Mouse (Mus musculus) kidney, adult 9 months (tissue): Measurements from ENCODE around the gene Tbxas1.
A peak's percentile ranks its signal among the peaks of the same experiment; 100 is the strongest.

Experiments used
- DNase-seq: peaks from one replicate; pipeline ENCODE4 v3.0.0; 2022

The Tbxas1 gene

DNA sequence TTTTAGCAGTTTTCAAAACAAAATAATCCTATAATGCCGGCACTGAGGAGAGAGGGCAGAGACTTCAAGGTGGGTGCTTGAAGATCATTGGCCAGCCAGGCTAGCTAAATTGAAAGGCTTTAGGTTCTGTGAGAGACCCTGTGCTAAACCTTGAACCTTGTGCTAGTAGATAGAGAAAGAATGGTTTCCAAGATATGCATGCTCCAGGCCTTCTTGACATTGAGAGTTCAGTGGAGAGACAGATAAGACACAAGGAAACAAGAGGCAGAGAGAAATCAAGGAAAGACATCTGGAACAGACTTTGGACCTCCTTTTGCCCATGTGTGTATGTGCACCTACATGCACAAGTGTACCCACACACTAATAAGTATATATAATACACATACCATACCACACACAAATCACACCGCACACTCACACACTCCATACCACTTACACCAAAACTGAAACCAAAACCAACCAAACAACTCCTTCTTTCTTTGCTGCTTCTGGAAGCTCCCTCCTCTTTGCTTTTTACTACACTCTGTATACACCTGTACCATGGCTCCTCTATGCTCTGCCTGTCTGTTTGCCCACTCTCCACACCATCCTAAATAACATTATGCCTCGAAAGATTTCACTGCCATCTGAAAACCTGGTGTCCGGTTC, 25.4 kb downstream of the Tbxas1 start:
- no peak for DNase-seq

DNA sequence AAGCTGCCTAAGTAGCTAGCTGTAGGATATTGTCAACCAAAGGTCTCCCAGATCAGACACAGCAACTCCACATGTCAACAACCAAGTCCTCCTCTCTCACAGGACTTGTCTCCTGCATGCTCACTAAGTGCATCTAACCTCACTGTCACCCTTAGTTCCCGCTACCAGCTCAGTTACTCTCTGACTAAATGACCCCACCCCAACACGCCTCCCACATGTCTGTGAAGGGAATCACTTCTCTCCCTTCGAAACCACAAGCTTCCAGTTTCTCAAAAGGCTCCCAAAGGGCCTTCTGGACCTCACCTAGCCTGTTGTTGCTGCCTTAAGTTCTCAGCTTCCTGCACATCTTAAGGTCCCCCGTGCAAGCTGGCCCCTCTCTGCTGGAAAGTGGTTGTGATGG, 25.9 kb downstream of the Tbxas1 start:
- no peak for DNase-seq

DNA sequence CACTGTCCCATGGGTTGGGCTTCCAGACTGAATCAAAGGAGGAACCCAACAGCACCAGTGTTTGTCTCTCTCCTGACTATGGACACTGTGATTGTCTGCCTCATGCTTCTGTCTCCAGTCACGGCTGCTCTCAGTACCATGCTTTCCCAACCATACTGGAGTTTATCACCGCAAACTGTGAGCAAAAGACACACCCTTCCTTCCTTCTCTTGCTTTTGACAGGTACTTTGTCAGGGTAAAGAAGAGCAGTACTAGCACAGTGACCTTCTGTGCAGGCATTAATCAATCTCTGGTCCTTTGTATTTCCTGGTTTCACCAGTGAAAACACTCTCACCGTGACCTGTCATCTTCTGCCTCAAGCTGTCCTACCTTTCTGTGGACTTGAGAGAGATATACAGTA, 26.4 kb downstream of the Tbxas1 start:
- peak; percentile 28 for DNase-seq

DNA sequence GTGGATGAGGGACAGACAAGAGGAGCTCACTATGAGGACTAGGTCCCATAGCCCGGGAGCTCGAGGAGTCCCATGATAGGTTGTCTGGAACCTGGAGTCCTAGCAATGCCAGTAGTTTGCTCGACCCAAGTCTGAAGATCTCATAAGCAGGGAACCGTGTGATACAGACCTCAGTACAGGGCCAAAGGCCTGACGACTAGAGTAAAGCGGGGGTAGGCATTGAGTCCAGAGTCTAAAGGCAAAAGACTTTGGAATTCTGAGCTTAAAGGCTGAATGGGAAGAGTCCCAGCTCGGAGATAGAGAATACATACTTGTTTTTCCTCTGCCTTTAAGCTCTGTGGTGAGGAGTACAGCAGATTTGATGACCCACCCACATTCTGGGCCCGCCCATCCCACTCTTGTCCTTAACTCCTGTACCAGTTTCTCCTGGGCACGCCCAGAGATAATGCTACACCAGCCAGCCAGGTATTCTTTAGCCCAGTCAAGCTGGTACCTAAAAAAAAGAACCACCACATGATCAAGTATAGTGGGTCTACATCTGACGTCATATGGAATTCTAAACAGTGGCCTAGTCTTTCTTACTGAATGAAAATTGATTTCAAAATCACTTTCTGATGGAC, 27.7 kb downstream of the Tbxas1 start:
- peak; percentile 62 for DNase-seq

- DNase-seq, result no peak
These were observed 30.8 kb downstream of the Tbxas1 start for GRCm38 (mm10) chr6:38906005-38906404.

GRCm38 (mm10) chr6:38908401-38908800, 33.2 kb downstream of the Tbxas1 start:
- peak; percentile 43 for DNase-seq

GRCm38 (mm10) chr6:38910828-38911559, 35.8 kb downstream of the Tbxas1 start:
- peak; percentile 87 for DNase-seq

DNA sequence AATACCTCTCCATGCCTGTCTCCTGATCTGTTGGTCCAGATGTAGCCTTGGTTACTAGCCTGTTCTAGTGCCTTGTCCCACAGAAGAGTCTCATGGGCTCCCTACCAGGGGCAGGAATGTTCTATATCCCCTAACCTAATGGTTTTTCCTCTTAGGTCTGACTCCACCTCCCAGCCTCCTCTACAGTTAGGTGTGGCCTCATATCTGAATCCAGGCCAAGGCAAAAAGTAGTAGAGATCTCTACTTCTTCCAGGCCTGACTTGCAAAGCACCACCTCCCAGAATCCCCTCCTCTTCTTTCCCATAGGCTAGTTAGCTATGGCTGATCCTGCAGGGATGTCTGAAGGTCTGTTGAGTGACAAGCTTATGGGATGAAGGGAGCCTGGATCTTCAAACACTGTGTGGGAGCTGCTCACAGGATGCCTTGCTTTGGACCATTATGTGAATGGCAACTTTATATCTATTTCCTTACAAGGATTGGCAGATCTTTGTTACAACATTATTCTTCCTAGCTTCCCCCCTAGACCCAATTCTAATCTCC, 37.0 kb downstream of the Tbxas1 start:
- DNase-seq, result no peak

DNA sequence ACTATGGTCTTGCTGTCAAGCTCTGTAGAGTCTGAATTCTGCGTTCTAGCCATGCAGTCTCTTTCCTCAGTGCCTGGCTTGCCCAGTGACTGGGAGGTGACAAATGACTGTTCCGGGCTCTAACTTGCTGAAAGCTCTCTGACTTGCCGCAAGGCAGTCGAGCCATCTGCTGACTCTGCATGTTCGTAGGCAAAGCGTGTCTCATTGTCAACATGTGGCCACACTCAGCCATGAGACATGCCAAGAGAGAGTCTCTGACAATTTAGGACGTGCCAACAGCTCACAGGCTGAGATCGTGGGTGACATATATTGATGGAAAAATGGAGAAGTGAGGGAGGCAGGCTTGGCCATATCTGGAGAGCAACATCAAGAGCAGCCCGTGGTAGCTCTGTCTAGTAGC, 37.6 kb downstream of the Tbxas1 start:
- DNase-seq, result no peak

- no peak for DNase-seq
These were observed 38.3 kb downstream of the Tbxas1 start for GRCm38 (mm10) chr6:38913386-38914042.

GRCm38 (mm10) chr6:38914181-38914580, 39.0 kb downstream of the Tbxas1 start:
- no peak for DNase-seq

- no peak for DNase-seq
These were observed 40.6 kb downstream of the Tbxas1 start for GRCm38 (mm10) chr6:38915776-38916175.

DNA sequence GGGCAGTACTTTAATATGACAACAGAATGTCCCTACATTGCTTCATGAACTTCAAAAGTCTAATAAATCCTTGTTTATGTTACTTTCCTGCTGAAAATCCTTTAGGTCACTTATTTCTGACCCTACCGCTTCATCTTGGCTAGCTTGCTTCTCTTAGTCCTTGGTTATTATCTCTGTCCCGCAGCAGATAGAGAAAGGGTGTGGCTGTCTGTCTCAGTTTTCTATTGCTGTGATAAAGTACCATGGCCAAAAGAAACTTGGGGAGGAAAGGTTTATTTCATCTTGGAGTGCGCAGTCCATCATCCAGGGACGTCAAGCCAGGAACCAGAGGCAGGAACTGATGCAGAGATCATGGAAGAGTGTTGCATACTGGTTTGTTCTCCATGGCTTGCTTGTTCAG, 41.4 kb downstream of the Tbxas1 start:
- DNase-seq, result no peak

DNA sequence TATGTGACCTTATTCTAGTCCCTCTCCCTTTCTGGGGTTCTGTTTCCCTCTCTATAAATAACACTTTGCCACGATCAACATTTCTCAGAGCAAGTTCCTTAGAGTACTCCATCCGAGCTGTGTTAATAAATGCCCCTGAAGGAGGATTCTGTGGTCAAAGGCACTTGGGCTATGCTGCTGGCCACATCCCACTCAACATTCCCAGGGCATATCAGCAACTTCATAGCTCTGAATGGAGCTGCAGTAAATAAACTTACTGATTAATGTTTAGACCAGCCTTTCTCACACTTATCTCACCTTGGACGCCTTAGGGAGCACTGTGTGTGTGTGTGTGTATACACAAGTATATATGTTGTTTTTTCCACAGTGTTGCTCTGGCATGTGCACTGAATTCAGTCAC, 42.2 kb downstream of the Tbxas1 start:
- peak; percentile 34 for DNase-seq

- peak; percentile 36 for DNase-seq
These were observed 43.5 kb downstream of the Tbxas1 start for GRCm38 (mm10) chr6:38918728-38919127.

- peak; percentile 94 for DNase-seq
These were observed 44.0 kb downstream of the Tbxas1 start for GRCm38 (mm10) chr6:38919135-38919740.

DNA sequence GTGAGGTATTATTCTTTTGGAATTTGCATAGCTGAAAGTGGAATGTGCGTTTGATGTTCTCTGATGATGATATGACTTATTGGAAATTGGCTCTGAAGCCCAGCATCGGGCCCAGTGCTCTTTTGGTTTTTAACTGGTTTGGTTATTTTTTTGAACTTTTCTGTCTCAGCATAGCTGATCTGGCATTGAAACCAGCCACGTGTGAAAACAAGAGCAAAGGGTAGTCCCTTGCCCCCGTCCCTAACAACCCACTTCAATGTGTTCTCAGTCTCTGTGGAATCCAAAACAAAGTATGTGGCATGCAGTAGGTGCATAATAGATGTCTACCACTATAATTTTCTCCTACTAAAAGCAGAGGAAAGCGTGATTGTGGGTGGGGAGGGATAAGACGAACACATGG, 44.9 kb downstream of the Tbxas1 start:
- peak; percentile 62 for DNase-seq

DNA sequence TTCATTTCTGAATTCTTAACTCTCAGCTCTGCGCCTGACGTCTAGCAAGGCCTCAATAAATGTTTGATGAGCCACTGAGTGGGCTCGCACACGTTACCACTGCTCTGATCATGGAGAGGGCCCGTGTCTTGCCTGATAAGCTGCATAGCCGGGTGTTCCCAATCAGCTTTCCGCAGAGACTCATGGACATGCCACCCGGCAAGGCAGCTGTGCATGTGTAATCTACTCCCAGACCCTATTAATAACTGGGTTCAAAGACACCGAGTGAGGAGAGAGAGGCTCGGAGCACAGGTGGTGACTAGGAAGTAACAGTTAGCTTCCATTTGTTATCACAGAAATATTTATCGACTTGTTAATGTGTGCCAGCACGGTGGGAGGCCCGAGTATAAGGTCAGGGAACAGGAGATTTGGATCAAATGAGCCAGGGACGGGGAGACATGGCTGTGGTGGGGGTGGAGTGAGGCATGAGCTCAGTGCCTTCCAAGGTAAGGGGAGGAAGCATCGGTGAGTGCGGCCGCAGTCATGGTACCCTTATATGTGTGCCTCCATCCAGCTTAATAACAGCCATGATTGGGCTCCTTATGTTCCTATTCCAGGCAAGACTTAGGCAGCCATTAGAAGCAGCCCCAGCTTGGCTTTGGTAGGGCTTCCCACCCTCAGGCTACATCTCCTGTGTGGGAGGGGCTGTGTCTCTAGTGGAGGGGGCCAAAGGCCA, 46.0 kb downstream of the Tbxas1 start:
- DNase-seq, result peak; percentile 36

GRCm38 (mm10) chr6:38921810-38922116, 46.6 kb downstream of the Tbxas1 start:
- no peak for DNase-seq

DNA sequence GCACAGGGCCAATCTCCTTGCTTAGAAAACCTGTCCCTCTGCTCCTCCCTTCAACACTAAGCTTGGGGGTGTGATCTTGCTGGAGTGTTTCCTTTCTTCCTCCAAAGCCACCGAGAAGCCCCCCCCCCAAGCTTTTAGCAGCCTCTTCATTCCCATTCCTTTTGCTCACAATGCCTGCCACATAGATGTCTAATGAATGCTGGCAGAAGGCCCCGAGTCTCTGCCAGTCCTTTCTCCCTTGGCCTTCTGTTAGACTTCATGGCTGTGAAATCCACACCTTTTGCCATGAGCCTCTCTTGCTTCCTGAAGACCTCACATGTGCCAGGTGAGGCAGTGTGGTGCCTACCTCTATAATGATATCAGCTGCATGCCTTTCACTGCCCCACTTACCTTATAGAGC, 47.3 kb downstream of the Tbxas1 start:
- no peak for DNase-seq

DNA sequence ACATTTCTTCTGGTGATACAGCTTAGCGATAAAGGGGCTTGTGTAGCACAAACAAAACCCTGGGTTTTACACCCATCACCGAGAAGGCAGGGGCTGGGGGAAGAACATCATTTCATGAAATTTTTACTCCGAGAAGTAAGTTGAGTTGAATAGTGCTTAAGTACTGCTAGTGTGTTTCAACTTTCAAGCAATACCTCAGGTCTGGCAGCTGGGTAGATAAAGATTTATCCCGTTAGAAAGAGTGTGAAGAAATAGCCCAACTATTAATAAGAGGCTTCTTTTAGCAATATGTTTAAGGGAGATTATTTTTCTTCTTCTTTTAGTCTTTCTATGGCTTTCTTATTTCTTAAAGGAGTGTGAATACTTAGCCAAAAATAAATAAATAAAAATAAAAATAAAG, 48.2 kb downstream of the Tbxas1 start:
- no peak for DNase-seq
